In genomic region chr1:95267950-95268724, GRCm38 (mm10) we compare ENCODE assay signal across 8 mouse cellular contexts. TPM values are rescaled to one million over a fixed set of nuclear protein-coding genes. Genes with fewer than 3 reads are reported as not detected.
DNase-seq lines count a peak whose midpoint lies in the region; ATAC-seq and TF ChIP-seq lines count a peak whose summit lies in the region.

No protein-coding gene starts in this region.

- H3K9ac ChIP-seq in midbrain, embryonic 12.5 days (replicated peaks): no peak overlapping the region
- H3K9ac ChIP-seq in midbrain, embryonic 13.5 days (replicated peaks): no peak overlapping the region

- no peak for TF ChIP-seq POLR2A in thymus, adult 2 months (IDR thresholded peaks at IDR 0.05; ENCODE audit: control insufficient read depth, extremely low read depth, insufficient read depth, low read length, poor library complexity)

- no peaks in the 10 kb centered on the region for H3K36me3 ChIP-seq in midbrain, embryonic 12.5 days
- no peaks in the 10 kb centered on the region for H3K36me3 ChIP-seq in midbrain, embryonic 13.5 days
- H3K36me3 ChIP-seq in thymus, adult 2 months (ENCODE audit: control insufficient read depth, insufficient read depth, low read length): no peaks in the 10 kb centered on the region

- H3K4me1 ChIP-seq in midbrain, embryonic 12.5 days: no peaks in the 10 kb centered on the region
- 0 out of 2 replicates have a peak, but pooled peaks cover 4% of the 10 kb centered on the region for H3K4me1 ChIP-seq in midbrain, embryonic 13.5 days (replicated peaks)
- H3K4me1 ChIP-seq in thymus, adult 2 months (replicated peaks; ENCODE audit: control insufficient read depth, insufficient read depth, low read length): peaks cover 15% of the 10 kb centered on the region

- 62% methylated on average over 13 of the region's 13 CpGs for WGBS in midbrain, embryonic 12.5 days
- 63% methylated on average over 13 of the region's 13 CpGs for WGBS in midbrain, embryonic 13.5 days
- WGBS in thymus, adult 2 months: 5% methylated on average over 13 of the region's 13 CpGs

- DNase-seq in frontal cortex, adult 2 months (ENCODE audit: extremely low spot score in 1 of 2, low spot score in 1 of 2): peak; percentile 1 to 12
- DNase-seq in layer of hippocampus, adult 9-10 months (ENCODE audit: low spot score): peak; percentile 8
- peak; percentile 65 for DNase-seq in thymus, adult 2 months
- DNase-seq in kidney, adult 9 months: no peak
- DNase-seq in adrenal gland, adult 8-10 months: no peak

- no peak overlapping the region for H3K4me3 ChIP-seq in midbrain, embryonic 12.5 days
- no peak overlapping the region for H3K4me3 ChIP-seq in midbrain, embryonic 13.5 days (replicated peaks)
- H3K4me3 ChIP-seq in thymus, adult 2 months (ENCODE audit: control insufficient read depth, insufficient read depth, low read length): peak overlapping the region; percentile 27

- no peak overlapping the region for H3K27ac ChIP-seq in midbrain, embryonic 12.5 days (replicated peaks)
- H3K27ac ChIP-seq in midbrain, embryonic 13.5 days: no peak overlapping the region
- peak overlapping the region; percentile 88 for H3K27ac ChIP-seq in thymus, adult 2 months (ENCODE audit: control insufficient read depth, insufficient read depth, low read length)

- H3K4me2 ChIP-seq in midbrain, embryonic 12.5 days (replicated peaks): no peak overlapping the region
- H3K4me2 ChIP-seq in midbrain, embryonic 13.5 days (replicated peaks): no peak overlapping the region

- ATAC-seq in midbrain, embryonic 12.5 days (ENCODE audit: low FRiP score, low read depth): peak; percentile 34; the same call in 1 of the 2 replicates
- no peak for ATAC-seq in midbrain, embryonic 13.5 days
- ATAC-seq in megakaryocyte progenitor cell, adult 5-6 weeks (replicated peaks; ENCODE audit: poor library complexity): peak; percentile 94

- H3K9me3 ChIP-seq in midbrain, embryonic 12.5 days: no peaks in the 10 kb centered on the region
- no peaks in the 10 kb centered on the region for H3K9me3 ChIP-seq in midbrain, embryonic 13.5 days

- H3K27me3 ChIP-seq in midbrain, embryonic 12.5 days: no peaks in the 10 kb centered on the region
- H3K27me3 ChIP-seq in midbrain, embryonic 13.5 days: no peaks in the 10 kb centered on the region
- no peaks in the 10 kb centered on the region for H3K27me3 ChIP-seq in thymus, adult 2 months (ENCODE audit: control insufficient read depth, insufficient read depth, low read length)

- no peak for TF ChIP-seq CTCF in thymus, adult 2 months (IDR thresholded peaks at IDR 0.05; ENCODE audit: borderline replicate concordance, control insufficient read depth, extremely low read depth, insufficient read depth, low read length, poor library complexity)

RNA-seq across cellular contexts. Expression of gene Fam174a, which starts 45.3 kb away (rescaled TPM):
- polyA plus RNA-seq in midbrain, embryonic 12.5 days (2016; fragmentation: Nextera tagmentation; extraction: Ambion mirVana): 23.0 and 23.1 TPM in 2 replicates
- 20.4 and 24.5 TPM in 2 replicates for polyA plus RNA-seq in midbrain, embryonic 13.5 days (2015; fragmentation: Nextera tagmentation; extraction: Ambion mirVana)
- polyA plus RNA-seq in frontal cortex, adult 2 months (2012; rRNA removed): 45.1 and 46.9 TPM in 2 replicates
- total RNA-seq in megakaryocyte progenitor cell, adult 5-6 weeks (2015): 19.2 and 23.9 TPM in 2 replicates
- total RNA-seq in megakaryocyte progenitor cell, adult 5-6 weeks (2017): 15.4 and 16.4 TPM in 2 replicates
- polyA plus RNA-seq in thymus, adult 2 months (2012; rRNA removed): 15.9 and 18.4 TPM in 2 replicates
- total RNA-seq in adrenal gland, adult 8-10 months (2022): 10 to 100 TPM; 23.4 to 30.6 (median 28.5) TPM

Comparison
In these comparisons a context has a peak if more than half of its experiments do, and no peak if none do; other contexts are left out.
1. DNase-seq: peak in frontal cortex, adult 2 months (2 of 2), layer of hippocampus, adult 9-10 months (single experiment) and thymus, adult 2 months (single experiment); none in kidney, adult 9 months (single experiment) and adrenal gland, adult 8-10 months (single experiment).